Mouse (Mus musculus) midbrain, postnatal 0 days (tissue): ENCODE measurements around the gene Mgat2. TPM values are rescaled to one million over a fixed set of nuclear protein-coding genes. Genes with fewer than 3 reads are reported as not detected.

Experiments
- ATAC-seq: fragments of 200-750 bp; cut with Nextera tagmentation; 2 replicates; pipeline ENCODE4 v1.8.0; 2017; ENCODE audit warnings: moderate number of reproducible peaks, mild to moderate bottlenecking, moderate TSS enrichment, moderate library complexity; ENCODE audit not compliant: low FRiP score
- DNase-seq: peaks from one replicate; pipeline ENCODE4 v3.0.0-alpha.2; 2015; ENCODE audit warnings: low spot score
- H3K27ac ChIP-seq: fragments of 300-500 bp; sonication (generic); 2 replicates; pipeline ENCODE4 v1.5.1; 2014; ENCODE audit warnings: low read depth, mild to moderate bottlenecking, low read length, mixed read lengths
- H3K27me3 ChIP-seq: fragments of 300-500 bp; sonication (generic); 2 replicates; pipeline ENCODE4 v1.6.1; 2014; ENCODE audit warnings: low read length, control low read depth, mixed read lengths; ENCODE audit not compliant: insufficient read depth
- H3K36me3 ChIP-seq: fragments of 300-500 bp; sonication (generic); 2 replicates; pipeline ENCODE4 v1.6.1; 2014; ENCODE audit warnings: low read length, control low read depth, mixed read lengths; ENCODE audit not compliant: insufficient read depth
- H3K4me1 ChIP-seq: fragments of 300-500 bp; sonication (generic); 2 replicates; pipeline ENCODE4 v1.6.1; 2014; ENCODE audit warnings: mild to moderate bottlenecking, control low read depth, antibody characterized with exemption, low read length, mixed read lengths; ENCODE audit not compliant: insufficient read depth
- H3K4me2 ChIP-seq: fragments of 300-500 bp; sonication (generic); 2 replicates; pipeline ENCODE4 v1.6.1; 2014; ENCODE audit warnings: low read depth, mild to moderate bottlenecking, low read length, mixed read lengths; ENCODE audit not compliant: poor library complexity, severe bottlenecking
- H3K4me3 ChIP-seq: fragments of 300-500 bp; sonication (generic); 2 replicates; pipeline ENCODE4 v1.5.1; 2014; ENCODE audit warnings: low read depth, mild to moderate bottlenecking, low read length, moderate library complexity
- H3K9ac ChIP-seq: fragments of 300-500 bp; sonication (generic); replicated peaks from 2 replicates; pipeline ENCODE4 v1.6.1; 2014; ENCODE audit warnings: mild to moderate bottlenecking, low read length, moderate library complexity, mixed read lengths; ENCODE audit not compliant: poor library complexity, severe bottlenecking
- H3K9me3 ChIP-seq: fragments of 300-500 bp; sonication (generic); 2 replicates; pipeline ENCODE4 v1.6.1; 2016; ENCODE audit warnings: low read length, control low read depth
- CTCF ChIP-seq: IDR thresholded peaks from 2 replicates; pipeline ENCODE4 v1.5.1; 2016; ENCODE audit warnings: antibody characterized with exemption, mild to moderate bottlenecking
- WGBS: fragments of 180-500 bp; shearing (Covaris S2); extraction: QIAGEN DNeasy Blood & Tissue Kit; methylation state at CpG from one replicate; pipeline ENCODE4 v1.1.7; 2014; 5-methylcytosine and 5-hydroxymethylcytosine counted together
- polyA plus RNA-seq: library from polyadenylated mRNA; unstranded; fragments of >200 nt; fragmentation: Nextera tagmentation; extraction: Ambion mirVana; gene quantifications from 2 replicates; pipeline ENCODE4 v1.2.1, GENCODE M21; 2015
- total RNA-seq: library from RNA; depleted of rRNA; stranded (reverse); fragments of >200 nt; gene quantifications from 2 replicates; pipeline ENCODE4 v1.2.3, GENCODE M21; 2014; rRNA removed

Gene Mgat2
- 54.6 and 59.0 TPM in 2 replicates for total RNA-seq
- polyA plus RNA-seq, result 41.5 and 41.9 TPM in 2 replicates

- DNase-seq (peak; percentile 99), ATAC-seq (peak; percentile 99)
- 0 out of 2 replicates have a peak, but pooled peaks cover 2% of the 10 kb centered on the region for H3K36me3 ChIP-seq
- H3K27ac ChIP-seq, result peak within 1 kb of the TSS; percentile 94
- H3K4me3 ChIP-seq, result peak within 1 kb of the TSS; percentile 90
- TF ChIP-seq CTCF, result no peak
- H3K4me2 ChIP-seq, result peak within 1 kb of the TSS; percentile 87
- peaks cover 15% of the 10 kb centered on the region for H3K4me1 ChIP-seq
- peak within 1 kb of the TSS; percentile 93 for H3K9ac ChIP-seq
- H3K9me3 ChIP-seq, result no peaks in the 10 kb centered on the region
- H3K27me3 ChIP-seq, result no peaks in the 10 kb centered on the region
- WGBS, result under 1% methylated on average over 76 of the region's 84 CpGs
These were observed at the start of gene Mgat2, which contains the start of gene Rpl36al for GRCm38 (mm10) chr12:69183583-69184308. Mgat2 (plus strand) TSS chr12:69184157. Rpl36al (minus strand) TSS chr12:69184083.

- H3K4me2 ChIP-seq, result no peak overlapping the region
- H3K27ac ChIP-seq, result no peak overlapping the region
- peak; percentile 74 for TF ChIP-seq CTCF
- no peaks in the 10 kb centered on the region for H3K27me3 ChIP-seq
- DNase-seq, result peak; percentile 54
- 89% methylated on average over 3 of the region's 3 CpGs for WGBS
- H3K9me3 ChIP-seq, result no peaks in the 10 kb centered on the region
- no peak overlapping the region for H3K9ac ChIP-seq
- H3K4me1 ChIP-seq, result no peaks in the 10 kb centered on the region
- no peak for ATAC-seq
- H3K36me3 ChIP-seq, result no peaks in the 10 kb centered on the region
- H3K4me3 ChIP-seq, result no peak overlapping the region
These were observed 44.8 kb upstream of the Mgat2 start for GRCm38 (mm10) chr12:69139201-69139600.

- Histone ChIP-seq H3K4me1 (no peaks in the 10 kb centered on the region), H3K9me3 (no peaks in the 10 kb centered on the region), H3K4me2 (no peak overlapping the region), H3K36me3 (no peaks in the 10 kb centered on the region), H3K27me3 (no peaks in the 10 kb centered on the region), H3K27ac (no peak overlapping the region), H3K4me3 (no peak overlapping the region), H3K9ac (no peak overlapping the region)
- DNase-seq (no peak), ATAC-seq (no peak)
- TF ChIP-seq CTCF, result no peak
- WGBS, result 91% methylated on average over 7 of the region's 7 CpGs
These were observed 44.1 kb upstream of the Mgat2 start for GRCm38 (mm10) chr12:69139841-69140240.

- DNase-seq (no peak), ATAC-seq (no peak)
- Histone ChIP-seq H3K9me3 (no peaks in the 10 kb centered on the region), H3K36me3 (no peaks in the 10 kb centered on the region), H3K4me1 (no peaks in the 10 kb centered on the region), H3K4me3 (no peak overlapping the region), H3K9ac (no peak overlapping the region), H3K4me2 (no peak overlapping the region), H3K27me3 (no peaks in the 10 kb centered on the region), H3K27ac (no peak overlapping the region)
- no peak for TF ChIP-seq CTCF
- 71% methylated on average over 6 of the region's 6 CpGs for WGBS
These were observed 40.5 kb upstream of the Mgat2 start for GRCm38 (mm10) chr12:69143460-69143859.

- 91% methylated on average over 5 of the region's 5 CpGs for WGBS
- no peak overlapping the region for H3K4me2 ChIP-seq
- H3K9me3 ChIP-seq, result no peaks in the 10 kb centered on the region
- H3K27ac ChIP-seq, result no peak overlapping the region
- H3K36me3 ChIP-seq, result no peaks in the 10 kb centered on the region
- no peaks in the 10 kb centered on the region for H3K4me1 ChIP-seq
- TF ChIP-seq CTCF, result no peak
- ATAC-seq (no peak), DNase-seq (no peak)
- H3K9ac ChIP-seq, result no peak overlapping the region
- H3K4me3 ChIP-seq, result no peak overlapping the region
- no peaks in the 10 kb centered on the region for H3K27me3 ChIP-seq
These were observed 36.7 kb upstream of the Mgat2 start for GRCm38 (mm10) chr12:69147166-69147735.

GRCm38 (mm10) chr12:69150049-69150448 lies 33.9 kb upstream of the Mgat2 start:
- no peak for TF ChIP-seq CTCF
- no peaks in the 10 kb centered on the region for H3K36me3 ChIP-seq
- no peak overlapping the region for H3K27ac ChIP-seq
- no peaks in the 10 kb centered on the region for H3K4me1 ChIP-seq
- no peak overlapping the region for H3K4me2 ChIP-seq
- no peak overlapping the region for H3K4me3 ChIP-seq
- no peak overlapping the region for H3K9ac ChIP-seq
- ATAC-seq (no peak), DNase-seq (peak; percentile 32)
- no peaks in the 10 kb centered on the region for H3K27me3 ChIP-seq
- H3K9me3 ChIP-seq, result no peaks in the 10 kb centered on the region
- WGBS, result 80% methylated on average over 13 of the region's 13 CpGs
